Mouse (Mus musculus): ENCODE measurements around the gene Snca. TPM values are rescaled to one million over a fixed set of nuclear protein-coding genes. Genes with fewer than 3 reads are reported as not detected.
"Not testable (repeated sequence)": the region's sequence is repeated elsewhere in the genome, so short reads cannot be mapped to it uniquely, and the experiment has no call there.

Snca gene
- total RNA-seq, 1 experiment from 2014 or later: 5.2 TPM

DNA sequence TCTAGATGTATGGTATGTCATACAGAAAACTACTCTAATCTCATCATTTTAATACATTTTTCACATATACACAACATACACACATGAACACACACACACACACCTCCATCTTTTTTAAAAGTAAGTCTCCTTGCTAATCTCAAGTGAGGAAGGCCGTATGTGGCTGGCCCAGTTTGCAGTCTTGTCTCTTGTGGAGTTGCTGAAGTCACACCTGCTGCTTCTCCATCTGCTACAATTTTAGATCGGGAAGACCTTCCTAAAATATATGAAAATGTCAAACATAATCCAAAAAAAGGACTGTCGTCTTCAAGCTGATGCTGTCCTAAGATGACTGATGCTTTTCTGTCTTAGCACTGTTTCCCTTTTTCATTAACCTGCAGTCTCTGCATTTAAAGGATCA lies 112.1 kb downstream of the Snca start:
- DNase-seq: no peak

DNA sequence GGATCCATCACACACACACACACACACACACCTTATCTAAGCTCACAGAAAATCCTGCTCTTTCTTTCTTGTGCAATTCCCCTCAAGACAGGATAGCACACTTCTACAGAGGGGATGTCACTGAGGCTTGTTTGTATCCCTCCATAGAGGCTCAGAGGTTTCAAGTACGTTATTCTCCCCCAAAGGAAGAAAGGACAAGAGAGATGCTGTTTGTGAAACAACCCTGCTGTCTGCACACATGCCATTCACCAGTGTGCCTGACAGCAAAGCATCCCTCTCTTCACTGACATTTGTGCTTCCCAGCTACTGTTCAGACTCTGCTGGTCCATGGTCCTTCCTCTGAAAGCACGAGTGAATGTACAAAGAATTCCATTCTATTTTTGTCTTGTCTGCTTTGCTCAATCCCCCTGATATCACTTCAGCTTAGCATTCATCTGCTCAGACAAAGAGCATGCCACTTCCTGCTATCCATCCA lies 119.6 kb downstream of the Snca start:
- DNase-seq: no peak

DNA sequence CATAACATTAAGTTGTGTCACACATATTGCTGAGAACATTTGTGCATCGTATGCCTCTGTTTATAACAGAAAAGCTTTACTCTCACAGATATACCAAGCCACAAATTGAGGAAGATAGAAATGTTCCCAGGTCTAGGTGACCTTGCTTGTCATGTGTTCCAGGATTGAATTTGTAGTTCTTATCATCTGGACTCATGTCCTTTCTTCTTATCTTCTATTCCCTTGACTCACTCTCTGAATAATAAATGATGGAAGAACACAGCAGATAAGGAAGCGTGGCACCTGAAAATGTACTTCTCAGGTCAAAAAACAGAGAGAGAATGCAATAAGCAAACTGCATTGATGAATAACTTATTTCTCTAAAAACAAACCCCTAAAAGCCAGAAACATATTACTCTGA lies 131.6 kb downstream of the Snca start:
- no peak for DNase-seq

GRCm38 (mm10) chr6:60687048-60687447 lies 142.6 kb downstream of the Snca start:
- not testable (repeated sequence) for DNase-seq

DNA sequence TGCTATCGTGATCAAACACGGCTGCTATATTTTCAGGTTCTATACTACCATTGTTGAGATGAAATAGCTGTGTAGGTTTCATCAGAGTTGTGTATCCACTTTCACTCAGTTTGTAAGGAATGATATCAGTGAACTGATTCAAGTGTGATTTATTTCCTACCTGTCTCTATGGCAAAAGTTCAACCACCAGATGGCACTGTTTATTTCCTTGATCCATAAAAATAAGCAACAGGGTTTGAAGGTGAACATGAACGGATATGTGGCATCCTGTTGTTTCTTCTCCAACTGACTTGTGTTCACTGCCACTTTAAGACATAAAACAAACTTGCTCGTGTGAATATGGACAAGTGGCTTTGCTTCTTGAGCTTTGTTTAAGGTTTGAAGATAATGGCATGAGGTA lies 147.4 kb downstream of the Snca start:
- no peak for DNase-seq

Other genes with a start within 250 kb of the Snca start
- gene Mmrn1, start 95.1 kb upstream of the Snca start, total RNA-seq (2021): 0.24 and 1.0 TPM in 2 replicates